Mouse (Mus musculus) forebrain, embryonic 11.5 days (tissue): ENCODE measurements around the gene Fam71f1. TPM values are rescaled to one million over a fixed set of nuclear protein-coding genes. Genes with fewer than 3 reads are reported as not detected.

Experiments used
- ATAC-seq: fragments of 200-750 bp; cut with Nextera tagmentation; replicated peaks from 2 replicates; pipeline ENCODE4 v1.8.0; 2017; ENCODE audit warnings: moderate TSS enrichment; ENCODE audit not compliant: low FRiP score
- DNase-seq: peaks from one replicate; pipeline ENCODE4 v3.0.0-alpha.2; 2017; ENCODE audit warnings: low spot score
- H3K27ac ChIP-seq: fragments of 300-500 bp; sonication (generic); 2 replicates; pipeline ENCODE4 v1.5.1; 2014; ENCODE audit warnings: low read depth, low read length
- H3K27me3 ChIP-seq: fragments of 300-500 bp; sonication (generic); 2 replicates; pipeline ENCODE4 v1.6.1; 2014; ENCODE audit warnings: mild to moderate bottlenecking, low read length, mixed read lengths; ENCODE audit not compliant: control insufficient read depth, insufficient read depth
- H3K36me3 ChIP-seq: fragments of 300-500 bp; sonication (generic); 2 replicates; pipeline ENCODE4 v1.6.1; 2014; ENCODE audit warnings: mild to moderate bottlenecking, low read length, moderate library complexity, mixed read lengths; ENCODE audit not compliant: control insufficient read depth, insufficient read depth
- H3K4me1 ChIP-seq: fragments of 300-500 bp; sonication (generic); replicated peaks from 2 replicates; pipeline ENCODE4 v1.6.1; 2014; ENCODE audit warnings: low read length, mixed read lengths; ENCODE audit not compliant: control insufficient read depth, insufficient read depth
- H3K4me2 ChIP-seq: fragments of 300-500 bp; sonication (generic); 2 replicates; pipeline ENCODE4 v1.6.1; 2014; ENCODE audit warnings: low read depth, mild to moderate bottlenecking, low read length, moderate library complexity, mixed read lengths; ENCODE audit not compliant: severe bottlenecking
- H3K4me3 ChIP-seq: fragments of 300-500 bp; sonication (generic); 2 replicates; pipeline ENCODE4 v1.5.1; 2014; ENCODE audit warnings: low read depth, low read length
- H3K9ac ChIP-seq: fragments of 300-500 bp; sonication (generic); 2 replicates; pipeline ENCODE4 v1.6.1; 2014; ENCODE audit warnings: low read length
- H3K9me3 ChIP-seq: fragments of 300-500 bp; sonication (generic); 2 replicates; pipeline ENCODE4 v1.6.1; 2016; ENCODE audit warnings: low read length, mixed read lengths; ENCODE audit not compliant: control insufficient read depth
- WGBS: fragments of 180-500 bp; shearing (Covaris S2); extraction: QIAGEN DNeasy Blood & Tissue Kit; methylation state at CpG from one replicate; pipeline ENCODE4 v1.1.7; 2014; 5-methylcytosine and 5-hydroxymethylcytosine counted together
- polyA plus RNA-seq: library from polyadenylated mRNA; unstranded; fragments of >200 nt; fragmentation: Nextera tagmentation; extraction: Ambion mirVana; gene quantifications from 2 replicates; pipeline ENCODE4 v1.2.1, GENCODE M21; 2014

The Fam71f1 gene
- polyA plus RNA-seq, 1 experiment from 2014 or later: not detected

- ATAC-seq: peak; percentile 99
- Histone ChIP-seq H3K9ac (peak within 1 kb of the TSS; percentile 85), H3K27me3 (no peaks in the 10 kb centered on the region), H3K36me3 (no peaks in the 10 kb centered on the region), H3K9me3 (no peaks in the 10 kb centered on the region), H3K4me3 (peak within 1 kb of the TSS; percentile 93), H3K27ac (peak within 1 kb of the TSS; percentile 64), H3K4me2 (peak within 1 kb of the TSS; percentile 86), H3K4me1 (peaks cover 6% of the 10 kb centered on the region)
- WGBS: under 1% methylated on average over 55 of the region's 55 CpGs
- DNase-seq: peak; percentile 99
These were observed 28.9 kb downstream of the Fam71f1 start, which contains the start of gene Calu for GRCm38 (mm10) chr6:29347665-29348370. TSS of gene Calu (plus strand) at chr6:29348069.

- H3K4me1 ChIP-seq: peaks cover 6% of the 10 kb centered on the region
- H3K9ac ChIP-seq: peak overlapping the region; percentile 85
- 0% methylated on average over 15 of the region's 15 CpGs for WGBS
- peak overlapping the region; percentile 93 for H3K4me3 ChIP-seq
- ATAC-seq (no peak; the same call in 1 of the 2 replicates), DNase-seq (no peak)
- H3K4me2 ChIP-seq: peak overlapping the region; percentile 73
- H3K27ac ChIP-seq: 0 out of 2 replicates have a peak overlapping the region, but pooled peaks have one; percentile 31
- no peaks in the 10 kb centered on the region for H3K36me3 ChIP-seq
- no peaks in the 10 kb centered on the region for H3K9me3 ChIP-seq
- no peaks in the 10 kb centered on the region for H3K27me3 ChIP-seq
These were observed 29.4 kb downstream of the Fam71f1 start for GRCm38 (mm10) chr6:29348371-29348724.

GRCm38 (mm10) chr6:29351613-29352012 is 32.7 kb downstream of the Fam71f1 start:
- ATAC-seq: no peak
- Histone ChIP-seq H3K4me1 (peaks cover 6% of the 10 kb centered on the region), H3K9ac (no peak overlapping the region), H3K9me3 (no peaks in the 10 kb centered on the region), H3K27ac (no peak overlapping the region), H3K4me3 (no peak overlapping the region), H3K27me3 (no peaks in the 10 kb centered on the region), H3K36me3 (no peaks in the 10 kb centered on the region; the same call in 1 of the 2 replicates), H3K4me2 (no peak overlapping the region)
- DNase-seq: no peak

GRCm38 (mm10) chr6:29352816-29353215 is 33.9 kb downstream of the Fam71f1 start:
- H3K4me2 ChIP-seq: no peak overlapping the region
- DNase-seq: no peak
- H3K27me3 ChIP-seq: no peaks in the 10 kb centered on the region
- no peak overlapping the region for H3K9ac ChIP-seq
- H3K27ac ChIP-seq: no peak overlapping the region
- H3K36me3 ChIP-seq: no peaks in the 10 kb centered on the region; the same call in 1 of the 2 replicates
- H3K9me3 ChIP-seq: no peaks in the 10 kb centered on the region
- no peak overlapping the region for H3K4me3 ChIP-seq
- ATAC-seq: no peak
- peaks cover 3% of the 10 kb centered on the region for H3K4me1 ChIP-seq
- WGBS: 52% methylated on average over 5 of the region's 5 CpGs

- Histone ChIP-seq H3K36me3 (no peaks in the 10 kb centered on the region; the same call in 1 of the 2 replicates), H3K27ac (no peak overlapping the region), H3K27me3 (no peaks in the 10 kb centered on the region), H3K9me3 (no peaks in the 10 kb centered on the region), H3K4me3 (no peak overlapping the region), H3K4me1 (no peaks in the 10 kb centered on the region), H3K4me2 (no peak overlapping the region), H3K9ac (no peak overlapping the region)
- no peak for DNase-seq
- ATAC-seq: no peak
- WGBS: over 99% methylated on average over 3 of the region's 3 CpGs
These were observed 40.4 kb downstream of the Fam71f1 start for GRCm38 (mm10) chr6:29359386-29359785.

GRCm38 (mm10) chr6:29360211-29360610 is 41.3 kb downstream of the Fam71f1 start:
- no peak overlapping the region for H3K4me2 ChIP-seq
- ATAC-seq (no peak), DNase-seq (no peak)
- H3K36me3 ChIP-seq: no peaks in the 10 kb centered on the region; the same call in 1 of the 2 replicates
- H3K27me3 ChIP-seq: no peaks in the 10 kb centered on the region
- 95% methylated on average over 6 of the region's 6 CpGs for WGBS
- no peak overlapping the region for H3K4me3 ChIP-seq
- H3K9ac ChIP-seq: no peak overlapping the region
- H3K27ac ChIP-seq: no peak overlapping the region
- no peaks in the 10 kb centered on the region for H3K9me3 ChIP-seq
- H3K4me1 ChIP-seq: no peaks in the 10 kb centered on the region

GRCm38 (mm10) chr6:29362246-29363128 is 43.5 kb downstream of the Fam71f1 start:
- Histone ChIP-seq H3K9ac (no peak overlapping the region), H3K27ac (no peak overlapping the region), H3K27me3 (no peaks in the 10 kb centered on the region), H3K4me3 (no peak overlapping the region), H3K9me3 (no peaks in the 10 kb centered on the region), H3K4me2 (no peak overlapping the region), H3K36me3 (peaks cover 3% of the 10 kb centered on the region; the same call in 1 of the 2 replicates), H3K4me1 (no peaks in the 10 kb centered on the region)
- ATAC-seq: no peak
- WGBS: 70% methylated on average over 7 of the region's 7 CpGs
- no peak for DNase-seq

GRCm38 (mm10) chr6:29363129-29363515 is 44.2 kb downstream of the Fam71f1 start:
- 89% methylated on average over 3 of the region's 3 CpGs for WGBS

More at GRCm38 (mm10) chr6:29363129-29363515, 44.2 kb downstream of the Fam71f1 start:
- Histone ChIP-seq H3K9ac (no peak overlapping the region), H3K27ac (no peak overlapping the region), H3K4me1 (no peaks in the 10 kb centered on the region), H3K27me3 (no peaks in the 10 kb centered on the region), H3K4me3 (no peak overlapping the region), H3K4me2 (no peak overlapping the region), H3K36me3 (peaks cover 3% of the 10 kb centered on the region; the same call in 1 of the 2 replicates), H3K9me3 (no peaks in the 10 kb centered on the region)
- DNase-seq (no peak), ATAC-seq (no peak)
